Mouse (Mus musculus) lung, embryonic 16.5 days (tissue): ENCODE data around the gene Lpar6. TPM values are rescaled to one million over a fixed set of nuclear protein-coding genes. Genes with fewer than 3 reads are reported as not detected.

Source experiments
- ATAC-seq: fragments of 200-750 bp; cut with Nextera tagmentation; 2 replicates; pipeline ENCODE4 v1.8.0; 2017; ENCODE audit warnings: low read depth, mild to moderate bottlenecking, moderate library complexity
- H3K27ac ChIP-seq: fragments of 300-500 bp; sonication (generic); 2 replicates; pipeline ENCODE4 v1.5.1; 2014; ENCODE audit warnings: mild to moderate bottlenecking, control low read depth, low read length
- H3K27me3 ChIP-seq: fragments of 300-500 bp; sonication (generic); 2 replicates; pipeline ENCODE4 v1.6.1; 2014; ENCODE audit warnings: low read depth, low read length, mixed read lengths; ENCODE audit not compliant: control insufficient read depth, insufficient read depth
- H3K36me3 ChIP-seq: fragments of 300-500 bp; sonication (generic); 2 replicates; pipeline ENCODE4 v1.6.1; 2014; ENCODE audit warnings: low read length; ENCODE audit not compliant: control insufficient read depth, insufficient read depth
- H3K4me1 ChIP-seq: fragments of 300-500 bp; sonication (generic); replicated peaks from 2 replicates; pipeline ENCODE4 v1.6.1; 2014; ENCODE audit warnings: low read length, mixed read lengths; ENCODE audit not compliant: control insufficient read depth, insufficient read depth
- H3K4me2 ChIP-seq: fragments of 300-500 bp; sonication (generic); 2 replicates; pipeline ENCODE4 v1.6.1; 2014; ENCODE audit warnings: low read depth, low read length, control low read depth
- H3K4me3 ChIP-seq: fragments of 300-500 bp; sonication (generic); 2 replicates; pipeline ENCODE4 v1.5.1; 2014; ENCODE audit warnings: mild to moderate bottlenecking, low read length, control low read depth
- H3K9ac ChIP-seq: fragments of 300-500 bp; sonication (generic); 2 replicates; pipeline ENCODE4 v1.6.1; 2014; ENCODE audit warnings: low read length, control low read depth
- H3K9me3 ChIP-seq: fragments of 300-500 bp; sonication (generic); 2 replicates; pipeline ENCODE4 v1.6.1; 2016; ENCODE audit warnings: low read length; ENCODE audit not compliant: control insufficient read depth
- WGBS: fragments of 180-500 bp; shearing (Covaris S2); extraction: QIAGEN DNeasy Blood & Tissue Kit; methylation state at CpG from one replicate; pipeline ENCODE4 v1.1.7; 2014; 5-methylcytosine and 5-hydroxymethylcytosine counted together
- polyA plus RNA-seq: library from polyadenylated mRNA; unstranded; fragments of >200 nt; fragmentation: Nextera tagmentation; extraction: Ambion mirVana; gene quantifications from 2 replicates; pipeline ENCODE4 v1.2.1, GENCODE M21; 2015

The Lpar6 gene
- polyA plus RNA-seq, 1 experiment from 2014 or later, result 13.7 TPM

DNA sequence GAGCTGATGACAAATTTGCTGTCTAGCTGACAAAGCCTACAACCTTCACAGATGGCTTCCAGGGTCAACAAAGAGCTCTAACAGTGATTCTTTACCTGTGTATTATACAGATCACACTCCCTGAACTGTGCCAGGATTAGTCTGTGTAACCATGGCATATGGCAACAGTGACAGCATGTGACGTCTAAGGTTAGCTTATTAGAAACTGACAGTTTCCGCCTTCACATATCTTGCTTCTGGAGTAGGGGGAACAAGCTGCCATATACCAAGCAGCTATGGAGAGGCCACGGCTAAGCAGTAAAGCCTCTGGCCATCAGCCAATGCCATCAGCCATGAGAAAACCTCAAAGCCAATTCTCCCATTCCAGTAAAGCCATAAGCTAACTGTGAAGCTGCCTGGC, 11.3 kb upstream of the Lpar6 start:
- no peaks in the 10 kb centered on the region for H3K4me1 ChIP-seq
- no peak overlapping the region for H3K4me3 ChIP-seq
- no peak overlapping the region for H3K27ac ChIP-seq
- no peaks in the 10 kb centered on the region for H3K27me3 ChIP-seq
- WGBS, result 52% methylated on average over 3 of the region's 3 CpGs
- no peaks in the 10 kb centered on the region for H3K36me3 ChIP-seq
- no peak for ATAC-seq
- no peaks in the 10 kb centered on the region for H3K9me3 ChIP-seq
- H3K9ac ChIP-seq, result no peak overlapping the region
- H3K4me2 ChIP-seq, result no peak overlapping the region

DNA sequence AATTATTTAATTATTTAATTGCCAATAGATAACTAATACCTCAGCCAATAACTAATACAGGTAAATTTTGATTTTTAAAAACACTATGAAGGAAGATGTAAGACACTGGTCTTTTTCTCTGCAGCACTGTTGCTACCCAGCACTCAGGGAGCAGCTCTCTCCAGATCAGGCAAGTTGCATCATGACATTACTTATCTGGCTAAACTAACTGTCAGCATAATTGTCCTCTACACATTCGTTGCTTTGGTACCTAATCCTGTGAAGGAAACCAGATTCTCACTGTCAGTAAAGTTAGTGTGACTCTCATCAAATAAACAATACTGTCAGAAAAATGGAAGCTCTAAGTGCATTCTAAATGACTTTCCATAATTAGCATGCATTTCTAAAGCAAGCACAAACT, 10.8 kb upstream of the Lpar6 start:
- peak; percentile 52; the same call in 1 of the 2 replicates for ATAC-seq
- H3K9ac ChIP-seq, result no peak overlapping the region
- H3K4me3 ChIP-seq, result no peak overlapping the region
- H3K4me1 ChIP-seq, result no peaks in the 10 kb centered on the region
- no peak overlapping the region for H3K27ac ChIP-seq
- H3K4me2 ChIP-seq, result no peak overlapping the region
- no peaks in the 10 kb centered on the region for H3K27me3 ChIP-seq
- 21% methylated on average over 1 of the region's 1 CpGs for WGBS
- no peaks in the 10 kb centered on the region for H3K9me3 ChIP-seq
- H3K36me3 ChIP-seq, result no peaks in the 10 kb centered on the region

DNA sequence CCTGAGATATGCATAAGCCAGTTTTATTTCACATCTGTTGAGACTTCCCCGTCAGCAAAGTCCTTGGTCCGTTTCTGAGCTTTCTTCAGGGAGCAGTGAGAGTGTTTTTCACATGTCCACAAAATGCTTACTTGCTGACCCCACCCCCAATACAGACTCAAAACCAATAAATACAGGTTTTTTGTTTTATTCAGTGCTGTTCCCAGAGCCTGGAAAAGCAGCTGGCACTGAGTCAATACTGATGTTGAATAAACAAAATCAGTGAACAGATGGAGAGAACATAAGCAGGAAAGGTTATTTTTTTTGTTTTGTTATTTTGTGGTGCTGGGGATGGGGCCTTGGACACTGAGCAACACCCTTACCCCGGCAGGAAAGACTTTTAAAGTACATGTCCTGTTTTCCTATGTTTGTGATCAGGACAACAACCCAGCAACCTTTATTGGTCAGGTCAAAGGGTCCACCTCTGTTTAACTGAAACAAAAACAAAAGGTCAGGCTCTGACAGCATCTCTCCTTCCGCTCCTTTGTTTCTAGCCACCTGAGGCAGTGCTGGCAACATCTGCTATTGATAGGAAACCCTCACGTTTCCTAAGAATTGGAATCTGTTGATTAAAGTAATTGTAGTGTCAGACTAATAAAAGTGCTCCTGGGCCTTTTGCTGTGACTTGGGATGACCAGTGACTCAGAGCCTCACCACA, 6.3 kb upstream of the Lpar6 start:
- H3K27me3 ChIP-seq, result no peaks in the 10 kb centered on the region
- peaks cover 14% of the 10 kb centered on the region for H3K4me1 ChIP-seq
- peak overlapping the region; percentile 6; the same call in 1 of the 2 replicates for H3K27ac ChIP-seq
- WGBS, result 40% methylated on average over 5 of the region's 5 CpGs
- no peak overlapping the region for H3K4me3 ChIP-seq
- H3K36me3 ChIP-seq, result no peaks in the 10 kb centered on the region
- no peak overlapping the region for H3K9ac ChIP-seq
- H3K4me2 ChIP-seq, result no peak overlapping the region
- no peaks in the 10 kb centered on the region for H3K9me3 ChIP-seq
- 0 out of 2 replicates have a peak, but pooled peaks have one; percentile 15 for ATAC-seq

DNA sequence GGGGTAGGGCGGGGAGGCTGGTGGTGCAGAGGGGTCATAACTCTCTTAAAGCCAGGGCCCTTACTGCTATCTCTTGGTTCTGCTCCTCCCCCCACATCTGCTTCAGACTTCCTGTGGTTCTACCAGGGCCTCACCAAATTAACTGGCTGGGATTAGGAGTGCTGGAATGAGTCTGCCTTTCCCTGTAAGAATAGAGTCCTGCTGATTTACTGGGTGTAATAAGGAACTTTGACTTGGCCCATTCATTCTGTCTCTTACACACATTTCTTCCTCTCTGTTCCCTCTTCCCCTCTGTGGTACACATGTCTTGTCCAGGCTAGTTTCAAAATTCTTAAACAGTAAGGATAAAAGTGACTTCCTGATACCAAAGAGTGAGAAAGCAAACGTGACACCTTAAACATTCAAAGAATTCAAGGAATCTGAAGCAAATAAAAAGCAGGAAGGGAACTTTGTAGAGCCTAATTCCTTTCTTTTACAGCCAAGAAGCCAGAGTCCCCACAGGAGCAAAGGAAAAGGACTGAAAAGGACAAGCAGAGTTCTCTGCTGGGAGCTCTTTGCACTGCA, 3.1 kb upstream of the Lpar6 start:
- Histone ChIP-seq H3K27me3 (no peaks in the 10 kb centered on the region), H3K9ac (no peak overlapping the region), H3K4me3 (no peak overlapping the region), H3K36me3 (no peaks in the 10 kb centered on the region), H3K4me1 (peaks cover 14% of the 10 kb centered on the region), H3K27ac (peak overlapping the region; percentile 71), H3K4me2 (no peak overlapping the region), H3K9me3 (no peaks in the 10 kb centered on the region)
- 10% methylated on average over 2 of the region's 2 CpGs for WGBS
- ATAC-seq, result peak; percentile 37

DNA sequence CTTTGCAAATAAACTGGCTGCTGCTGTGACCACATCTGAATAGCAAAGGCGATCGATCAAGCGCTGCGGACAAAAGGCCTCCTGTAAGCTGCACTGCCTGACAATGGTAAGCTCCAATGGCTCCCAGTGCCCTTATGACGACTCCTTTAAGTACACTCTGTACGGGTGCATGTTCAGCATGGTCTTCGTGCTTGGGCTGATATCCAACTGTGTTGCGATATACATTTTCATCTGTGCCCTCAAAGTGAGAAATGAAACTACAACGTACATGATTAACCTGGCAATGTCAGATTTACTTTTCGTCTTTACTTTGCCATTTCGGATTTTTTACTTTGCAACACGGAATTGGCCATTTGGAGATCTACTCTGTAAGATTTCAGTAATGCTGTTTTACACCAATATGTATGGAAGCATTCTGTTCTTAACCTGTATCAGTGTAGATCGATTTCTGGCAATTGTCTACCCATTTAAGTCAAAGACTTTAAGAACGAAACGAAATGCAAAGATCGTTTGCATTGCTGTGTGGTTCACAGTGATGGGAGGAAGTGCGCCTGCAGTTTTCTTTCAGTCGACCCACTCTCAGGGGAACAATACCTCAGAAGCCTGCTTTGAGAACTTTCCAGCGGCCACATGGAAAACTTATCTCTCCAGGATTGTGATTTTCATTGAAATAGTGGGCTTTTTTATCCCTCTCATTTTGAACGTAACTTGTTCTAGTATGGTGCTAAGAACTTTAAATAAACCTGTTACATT, 979 bp downstream of the Lpar6 start:
- WGBS, result 0% methylated on average over 20 of the region's 20 CpGs
- H3K4me1 ChIP-seq, result peaks cover 14% of the 10 kb centered on the region
- H3K27ac ChIP-seq, result peak overlapping the region; percentile 97
- no peaks in the 10 kb centered on the region for H3K9me3 ChIP-seq
- H3K4me2 ChIP-seq, result peak overlapping the region; percentile 56
- peak overlapping the region; percentile 80 for H3K9ac ChIP-seq
- H3K27me3 ChIP-seq, result no peaks in the 10 kb centered on the region
- H3K4me3 ChIP-seq, result peak overlapping the region; percentile 73
- ATAC-seq, result peak; percentile 87
- peaks cover 5% of the 10 kb centered on the region for H3K36me3 ChIP-seq

DNA sequence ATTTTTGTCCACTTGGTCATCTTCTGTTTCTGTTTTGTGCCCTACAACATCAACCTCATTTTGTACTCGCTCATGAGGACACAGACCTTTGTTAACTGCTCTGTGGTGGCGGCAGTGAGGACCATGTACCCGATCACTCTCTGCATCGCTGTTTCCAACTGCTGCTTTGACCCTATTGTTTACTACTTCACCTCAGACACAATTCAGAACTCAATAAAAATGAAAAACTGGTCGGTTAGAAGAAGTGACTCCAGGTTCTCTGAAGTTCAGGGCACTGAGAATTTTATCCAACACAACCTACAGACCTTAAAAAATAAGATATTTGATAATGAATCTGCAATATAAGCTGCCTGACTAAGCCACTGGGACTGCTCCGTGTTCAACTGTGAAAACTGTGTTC, 1.6 kb downstream of the Lpar6 start:
- H3K4me1 ChIP-seq, result peaks cover 11% of the 10 kb centered on the region
- WGBS, result 0% methylated on average over 6 of the region's 6 CpGs
- peak overlapping the region; percentile 80 for H3K9ac ChIP-seq
- peak overlapping the region; percentile 56 for H3K4me2 ChIP-seq
- no peaks in the 10 kb centered on the region for H3K27me3 ChIP-seq
- H3K27ac ChIP-seq, result peak overlapping the region; percentile 97
- H3K36me3 ChIP-seq, result peaks cover 5% of the 10 kb centered on the region
- peak; percentile 48; the same call in 1 of the 2 replicates for ATAC-seq
- H3K9me3 ChIP-seq, result no peaks in the 10 kb centered on the region
- peak overlapping the region; percentile 73 for H3K4me3 ChIP-seq

DNA sequence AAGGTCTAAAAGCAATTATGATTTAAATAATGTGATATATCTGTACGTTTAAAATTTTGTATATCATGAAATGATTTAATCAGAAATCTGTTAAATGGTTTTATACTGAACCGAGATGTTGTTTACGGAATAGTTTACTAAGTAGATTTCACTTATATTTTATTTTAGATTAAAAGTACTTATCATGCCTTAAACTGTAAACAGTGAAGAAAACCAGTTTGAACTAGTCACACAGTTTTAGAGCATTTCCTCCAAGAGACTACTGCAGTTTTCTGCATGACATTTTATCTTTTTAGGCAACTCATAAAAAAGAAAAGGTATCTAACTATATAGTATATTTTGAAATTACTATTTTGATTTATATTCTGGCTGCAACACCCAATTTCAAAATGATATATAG, 2.2 kb downstream of the Lpar6 start:
- no peak overlapping the region for H3K27ac ChIP-seq
- WGBS, result 15% methylated on average over 3 of the region's 3 CpGs
- no peak overlapping the region for H3K4me3 ChIP-seq
- no peak for ATAC-seq
- H3K4me1 ChIP-seq, result peaks cover 7% of the 10 kb centered on the region
- no peaks in the 10 kb centered on the region for H3K27me3 ChIP-seq
- no peak overlapping the region for H3K4me2 ChIP-seq
- no peak overlapping the region for H3K9ac ChIP-seq
- H3K36me3 ChIP-seq, result peaks cover 5% of the 10 kb centered on the region
- no peaks in the 10 kb centered on the region for H3K9me3 ChIP-seq

DNA sequence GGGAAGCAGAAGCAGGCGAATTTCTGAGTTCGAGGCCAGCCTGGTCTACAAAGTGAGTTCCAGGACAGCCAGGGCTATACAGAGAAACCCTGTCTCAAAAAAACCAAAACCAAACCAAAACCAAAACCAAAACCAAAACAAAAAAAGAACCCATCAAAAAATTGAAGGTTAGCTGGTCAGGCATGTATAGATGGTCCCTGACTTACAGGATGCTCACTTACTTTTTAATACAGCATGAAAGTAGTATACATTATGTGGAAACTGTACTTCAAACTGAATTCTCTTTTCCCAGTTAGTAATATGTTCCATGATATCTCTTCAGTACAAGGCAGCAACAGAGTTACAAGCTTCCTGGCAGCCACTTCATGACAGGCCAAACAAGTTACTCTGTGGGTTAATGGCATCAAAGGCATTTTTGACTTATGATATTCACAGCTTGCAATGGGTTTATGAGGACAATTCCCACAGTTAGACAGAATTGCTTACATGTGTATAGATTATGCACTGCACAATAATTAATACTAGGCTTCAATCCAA, 6.4 kb downstream of the Lpar6 start:
- no peak overlapping the region for H3K27ac ChIP-seq
- no peak overlapping the region for H3K4me3 ChIP-seq
- ATAC-seq, result no peak

DNA sequence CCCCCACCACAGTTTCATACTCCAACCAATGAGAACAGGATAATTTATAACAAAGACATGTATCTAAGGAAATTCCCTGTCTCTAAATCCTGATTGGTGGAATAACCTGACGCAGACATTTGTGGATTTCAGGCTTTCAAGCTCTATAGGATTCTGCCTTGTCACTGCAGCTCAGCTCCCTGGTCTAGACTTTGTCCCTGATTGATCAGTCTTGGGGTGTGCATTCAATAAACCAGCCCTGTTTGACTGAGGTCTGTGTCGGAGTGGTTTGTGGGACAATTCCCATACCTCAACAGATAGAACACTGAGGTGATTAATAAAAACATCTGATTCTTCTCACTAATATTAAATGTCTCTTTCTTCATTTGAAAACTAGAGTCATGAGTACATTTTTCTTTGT, 12.4 kb downstream of the Lpar6 start:
- Histone ChIP-seq H3K36me3 (no peaks in the 10 kb centered on the region), H3K4me2 (no peak overlapping the region), H3K27me3 (no peaks in the 10 kb centered on the region), H3K27ac (no peak overlapping the region), H3K4me1 (0 out of 2 replicates have a peak, but pooled peaks cover 8% of the 10 kb centered on the region), H3K9me3 (no peaks in the 10 kb centered on the region), H3K9ac (no peak overlapping the region), H3K4me3 (no peak overlapping the region)
- WGBS, result 97% methylated on average over 2 of the region's 2 CpGs
- no peak for ATAC-seq

More for the DNA sequence above, 6.4 kb downstream of the Lpar6 start:
- Histone ChIP-seq H3K27me3 (no peaks in the 10 kb centered on the region), H3K9me3 (no peaks in the 10 kb centered on the region), H3K4me1 (no peaks in the 10 kb centered on the region; the same call in 1 of the 2 replicates), H3K4me2 (no peak overlapping the region), H3K9ac (no peak overlapping the region), H3K36me3 (peaks cover 5% of the 10 kb centered on the region)
- 100% methylated on average over 2 of the region's 2 CpGs for WGBS
